Mouse (Mus musculus) hindbrain, embryonic 15.5 days (tissue): Measurements from ENCODE around the gene Kcnj6. TPM values are rescaled to one million over a fixed set of nuclear protein-coding genes. Genes with fewer than 3 reads are reported as not detected.

Source experiments
- ATAC-seq: fragments of 200-750 bp; cut with Nextera tagmentation; 2 replicates; pipeline ENCODE4 v1.8.0; 2017; ENCODE audit warnings: low read depth, moderate number of reproducible peaks, moderate TSS enrichment; ENCODE audit not compliant: low FRiP score
- H3K27ac ChIP-seq: fragments of 300-500 bp; sonication (generic); replicated peaks from 2 replicates; pipeline ENCODE4 v1.5.1; 2015; ENCODE audit warnings: mild to moderate bottlenecking, inconsistent platforms
- H3K27me3 ChIP-seq: fragments of 300-500 bp; sonication (generic); 2 replicates; pipeline ENCODE4 v1.6.1; 2015; ENCODE audit warnings: control low read depth, inconsistent platforms
- H3K36me3 ChIP-seq: fragments of 300-500 bp; sonication (generic); 2 replicates; pipeline ENCODE4 v1.6.1; 2015; ENCODE audit warnings: control low read depth, inconsistent platforms
- H3K4me1 ChIP-seq: fragments of 300-500 bp; sonication (generic); replicated peaks from 2 replicates; pipeline ENCODE4 v1.6.1; 2015; ENCODE audit warnings: control low read depth, inconsistent platforms
- H3K4me2 ChIP-seq: fragments of 300-500 bp; sonication (generic); 2 replicates; pipeline ENCODE4 v1.6.1; 2015; ENCODE audit warnings: moderate library complexity, mild to moderate bottlenecking, inconsistent platforms
- H3K4me3 ChIP-seq: fragments of 300-500 bp; sonication (generic); 2 replicates; pipeline ENCODE4 v1.5.1; 2015; ENCODE audit warnings: mild to moderate bottlenecking, inconsistent platforms
- H3K9ac ChIP-seq: fragments of 300-500 bp; sonication (generic); 2 replicates; pipeline ENCODE4 v1.6.1; 2015; ENCODE audit warnings: inconsistent platforms
- H3K9me3 ChIP-seq: fragments of 300-500 bp; sonication (generic); 2 replicates; pipeline ENCODE4 v1.6.1; 2016; ENCODE audit warnings: control low read depth, inconsistent platforms
- WGBS: fragments of 180-500 bp; shearing (Covaris S2); methylation state at CpG from one replicate; pipeline ENCODE4 v1.1.7; 2015; 5-methylcytosine and 5-hydroxymethylcytosine counted together
- microRNA-seq: library from miRNA; unstranded; fragments of <30 nt; microRNA quantifications from one replicate; pipeline ENCODE4, GENCODE M21; 2016
- polyA plus RNA-seq: library from polyadenylated mRNA; unstranded; fragments of >200 nt; fragmentation: Nextera tagmentation; extraction: Ambion mirVana; gene quantifications from 2 replicates; pipeline ENCODE4 v1.2.1, GENCODE M21; 2015

Gene Kcnj6
- polyA plus RNA-seq, 1 experiment from 2014 or later = 4.6 TPM

- no peaks in the 10 kb centered on the region for H3K36me3 ChIP-seq
- no peaks in the 10 kb centered on the region for H3K9me3 ChIP-seq
- no peak overlapping the region for H3K27ac ChIP-seq
- 83% methylated on average over 10 of the region's 10 CpGs for WGBS
- H3K4me2 ChIP-seq = no peak overlapping the region
- no peaks in the 10 kb centered on the region for H3K27me3 ChIP-seq
- no peak overlapping the region for H3K9ac ChIP-seq
- no peak overlapping the region for H3K4me3 ChIP-seq
- H3K4me1 ChIP-seq = peaks cover 5% of the 10 kb centered on the region
- ATAC-seq = no peak
Observed at GRCm38 (mm10) chr16:94721549-94722006, 275.9 kb downstream of the Kcnj6 start.

DNA sequence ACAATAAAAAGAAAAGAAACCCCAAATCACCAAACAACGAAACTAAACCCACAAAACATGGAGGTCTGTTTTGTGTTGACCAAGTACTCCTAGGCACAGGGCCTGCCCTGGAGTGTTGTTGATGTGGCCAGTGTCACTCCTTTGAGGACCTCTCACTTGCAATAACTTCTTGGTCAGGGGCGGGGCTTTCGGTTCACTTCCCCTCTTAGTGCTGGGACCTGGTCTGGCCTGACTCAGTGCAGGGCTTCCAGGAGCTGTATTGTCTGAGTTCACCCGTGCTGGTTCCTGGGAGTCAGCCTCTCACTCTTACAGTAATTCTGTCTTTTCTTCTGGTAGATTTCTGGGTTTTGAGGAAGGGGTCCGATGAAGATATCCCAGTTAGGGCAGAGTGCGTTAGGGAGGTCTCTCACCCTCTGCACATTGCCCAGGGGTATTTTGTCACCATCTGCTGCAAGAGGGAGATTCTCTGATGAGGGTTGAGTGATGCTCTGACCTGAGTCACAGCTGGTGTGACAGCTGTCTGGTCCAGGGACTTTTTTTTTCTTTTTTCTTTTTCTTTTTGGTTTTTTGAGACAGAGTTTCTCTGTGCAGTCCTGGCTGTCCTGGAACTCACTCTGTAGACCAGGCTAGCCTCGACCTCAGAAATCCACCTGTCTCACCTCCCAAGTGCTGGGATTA, 276.9 kb downstream of the Kcnj6 start:
- WGBS = 72% methylated on average over 7 of the region's 7 CpGs
- Histone ChIP-seq H3K9ac (no peak overlapping the region), H3K27me3 (no peaks in the 10 kb centered on the region), H3K9me3 (no peaks in the 10 kb centered on the region), H3K27ac (no peak overlapping the region), H3K4me3 (no peak overlapping the region), H3K36me3 (no peaks in the 10 kb centered on the region), H3K4me2 (no peak overlapping the region), H3K4me1 (peaks cover 5% of the 10 kb centered on the region)
- no peak for ATAC-seq

DNA sequence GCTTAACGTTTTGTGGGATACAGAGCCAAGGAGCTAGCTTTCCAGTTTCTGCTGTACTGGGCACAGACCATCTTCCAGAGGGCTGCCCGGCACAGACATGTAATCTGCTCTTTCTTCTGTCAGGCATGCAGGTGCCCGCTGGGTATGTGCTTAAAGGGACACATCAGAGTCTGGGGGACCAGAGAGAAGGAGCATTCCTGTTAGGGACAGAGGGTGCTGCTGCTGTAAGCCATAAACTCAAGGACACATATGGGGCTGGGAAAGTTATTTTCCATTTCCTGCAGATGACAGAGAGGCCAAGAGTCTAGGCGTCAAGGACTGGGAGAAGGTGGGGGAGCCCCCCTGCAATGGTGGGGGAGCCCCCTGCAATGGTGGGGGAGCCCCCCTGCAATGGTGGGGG, 278.0 kb downstream of the Kcnj6 start:
- H3K9me3 ChIP-seq = no peaks in the 10 kb centered on the region
- H3K27ac ChIP-seq = no peak overlapping the region
- no peak for ATAC-seq
- H3K4me3 ChIP-seq = no peak overlapping the region
- H3K4me2 ChIP-seq = no peak overlapping the region
- 88% methylated on average over 4 of the region's 4 CpGs for WGBS
- peaks cover 8% of the 10 kb centered on the region for H3K4me1 ChIP-seq
- H3K27me3 ChIP-seq = no peaks in the 10 kb centered on the region
- no peaks in the 10 kb centered on the region for H3K36me3 ChIP-seq
- H3K9ac ChIP-seq = no peak overlapping the region

DNA sequence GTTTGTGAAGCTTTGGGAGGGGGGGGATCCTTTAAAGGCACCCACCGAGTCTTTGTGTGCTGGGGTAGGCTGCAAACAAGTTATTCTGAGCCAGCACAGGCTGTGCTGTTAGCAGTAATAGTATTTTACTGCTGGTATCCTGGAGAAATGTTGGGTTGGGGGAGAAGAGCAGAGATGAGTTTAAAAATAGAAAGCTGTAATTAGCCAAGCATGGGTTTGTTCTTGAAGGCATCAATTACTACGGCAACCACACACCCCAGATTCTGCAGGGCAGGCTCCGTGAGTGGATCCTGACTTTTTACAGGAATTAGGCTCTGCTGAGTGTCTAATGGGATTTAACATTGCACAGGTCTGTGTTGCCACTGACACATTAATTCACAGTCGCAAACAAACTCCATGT, 278.6 kb downstream of the Kcnj6 start:
- Histone ChIP-seq H3K9me3 (no peaks in the 10 kb centered on the region), H3K9ac (no peak overlapping the region), H3K4me1 (peaks cover 13% of the 10 kb centered on the region), H3K27ac (no peak overlapping the region), H3K4me2 (no peak overlapping the region), H3K4me3 (no peak overlapping the region), H3K36me3 (no peaks in the 10 kb centered on the region), H3K27me3 (no peaks in the 10 kb centered on the region)
- ATAC-seq = no peak
- 58% methylated on average over 4 of the region's 4 CpGs for WGBS

- Histone ChIP-seq H3K36me3 (no peaks in the 10 kb centered on the region), H3K27me3 (no peaks in the 10 kb centered on the region), H3K9ac (no peak overlapping the region), H3K4me2 (no peak overlapping the region), H3K4me1 (peaks cover 16% of the 10 kb centered on the region), H3K27ac (no peak overlapping the region), H3K4me3 (no peak overlapping the region), H3K9me3 (no peaks in the 10 kb centered on the region)
- no peak for ATAC-seq
- 94% methylated on average over 11 of the region's 11 CpGs for WGBS
Observed at GRCm38 (mm10) chr16:94717051-94717450, 280.4 kb downstream of the Kcnj6 start.

DNA sequence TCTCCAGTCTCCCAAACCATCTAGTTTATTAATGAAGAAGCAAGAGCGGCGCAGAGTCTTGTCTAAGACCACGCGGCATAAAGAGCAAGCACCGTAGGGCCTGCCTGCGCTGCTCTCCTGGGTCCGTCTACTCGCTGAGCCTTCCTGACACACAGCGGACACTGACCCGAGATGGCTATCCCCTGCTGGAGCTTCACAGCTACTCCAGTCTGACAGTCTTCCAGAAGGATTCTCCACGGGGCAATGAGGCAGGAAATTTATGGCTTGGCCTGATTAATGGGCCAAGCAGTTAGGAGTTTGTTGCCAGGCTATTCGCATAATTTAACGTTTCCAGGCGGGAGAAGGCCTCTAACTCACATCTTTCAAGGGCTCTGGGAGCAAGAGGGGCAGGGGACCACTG, 283.0 kb downstream of the Kcnj6 start:
- Histone ChIP-seq H3K27ac (0 out of 2 replicates have a peak overlapping the region, but pooled peaks have one; percentile 11), H3K4me2 (peak overlapping the region; percentile 27; the same call in 1 of the 2 replicates), H3K4me3 (no peak overlapping the region), H3K9me3 (no peaks in the 10 kb centered on the region), H3K27me3 (no peaks in the 10 kb centered on the region), H3K4me1 (peaks cover 16% of the 10 kb centered on the region), H3K9ac (0 out of 2 replicates have a peak overlapping the region, but pooled peaks have one; percentile 19), H3K36me3 (no peaks in the 10 kb centered on the region)
- 37% methylated on average over 14 of the region's 14 CpGs for WGBS
- no peak for ATAC-seq

GRCm38 (mm10) chr16:94713480-94714094, 283.9 kb downstream of the Kcnj6 start:
- Histone ChIP-seq H3K36me3 (no peaks in the 10 kb centered on the region), H3K4me3 (peak overlapping the region; percentile 41), H3K9me3 (no peaks in the 10 kb centered on the region), H3K27ac (0 out of 2 replicates have a peak overlapping the region, but pooled peaks have one; percentile 40), H3K27me3 (no peaks in the 10 kb centered on the region), H3K4me2 (peak overlapping the region; percentile 77), H3K9ac (peak overlapping the region; percentile 53), H3K4me1 (peaks cover 16% of the 10 kb centered on the region)
- 10% methylated on average over 25 of the region's 25 CpGs for WGBS
- ATAC-seq = peak; percentile 91

DNA sequence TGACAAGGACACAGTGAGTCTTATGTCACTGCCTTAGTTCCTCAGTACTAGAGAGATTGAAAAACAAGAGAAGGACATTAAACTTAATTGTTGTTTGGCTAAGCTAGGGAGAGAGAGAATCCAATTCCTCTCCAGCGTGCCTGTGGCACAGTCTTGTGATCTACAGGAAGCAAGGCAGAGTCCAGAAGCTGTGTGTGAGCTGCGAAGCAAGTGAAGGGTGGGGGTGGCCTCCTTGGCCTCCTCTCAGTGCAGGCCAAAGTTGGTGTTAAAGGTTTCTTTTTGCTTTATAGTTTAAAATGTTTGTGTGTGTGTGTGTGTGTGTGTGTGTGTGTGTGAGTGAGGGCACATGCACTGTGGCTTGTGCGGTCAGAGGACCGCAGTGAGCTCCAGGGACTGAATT, 295.5 kb downstream of the Kcnj6 start:
- WGBS = 89% methylated on average over 4 of the region's 4 CpGs
- H3K27ac ChIP-seq = no peak overlapping the region
- H3K36me3 ChIP-seq = no peaks in the 10 kb centered on the region
- no peaks in the 10 kb centered on the region for H3K9me3 ChIP-seq
- H3K4me1 ChIP-seq = no peaks in the 10 kb centered on the region
- no peak overlapping the region for H3K9ac ChIP-seq
- H3K4me3 ChIP-seq = no peak overlapping the region
- no peak for ATAC-seq
- no peaks in the 10 kb centered on the region for H3K27me3 ChIP-seq
- H3K4me2 ChIP-seq = no peak overlapping the region

- Histone ChIP-seq H3K4me3 (no peak overlapping the region), H3K4me2 (no peak overlapping the region), H3K36me3 (no peaks in the 10 kb centered on the region), H3K9me3 (no peaks in the 10 kb centered on the region), H3K27me3 (no peaks in the 10 kb centered on the region), H3K4me1 (no peaks in the 10 kb centered on the region), H3K27ac (no peak overlapping the region), H3K9ac (no peak overlapping the region)
- WGBS = 84% methylated on average over 4 of the region's 4 CpGs
- ATAC-seq = no peak
Observed at GRCm38 (mm10) chr16:94701141-94701540, 296.4 kb downstream of the Kcnj6 start.

Small RNA genes lying within 50 kb of the gene (microRNA-seq; reads per million reads assigned to microRNA genes)
- gene Gm22745 = not detected
